Comparison of ENCODE assay signal across 8 mouse cellular contexts in genomic region chr4:135972556-135972906, GRCm38 (mm10). TPM values are rescaled to one million over a fixed set of nuclear protein-coding genes. Genes with fewer than 3 reads are reported as not detected.
DNase-seq lines count a peak whose midpoint lies in the region; ATAC-seq and TF ChIP-seq lines count a peak whose summit lies in the region.

Gene Lypla2, minus strand, starts transcription at chr4:135972626.

- DNase-seq in CD4-positive, CD25-positive, alpha-beta regulatory T cell, adult 2 months (ENCODE audit: low read depth, low spot score) = peak; percentile 79
- peak; percentile 77 for DNase-seq in brain, embryonic 18.5 days (ENCODE audit: low read depth, low spot score)
- peak; percentile 80 for DNase-seq in forebrain, embryonic 10.5 days (ENCODE audit: extremely low spot score, low spot score)
- peak; percentile 92 for DNase-seq in kidney, postnatal 14 days
- DNase-seq in liver, embryonic 14.5 days (ENCODE audit: low read depth in 3 of 3, low spot score in 3 of 3) = peak; percentile 55 to 67 (median 59)
- DNase-seq in neural tube, embryonic 11.5 days (ENCODE audit: low spot score) = peak; percentile 83
- peak; percentile 91 for DNase-seq in stomach, postnatal 0 days (ENCODE audit: low spot score)

- peaks cover 75% of the 10 kb centered on the region for H3K36me3 ChIP-seq in forebrain, embryonic 10.5 days (replicated peaks)
- peaks cover 63% of the 10 kb centered on the region for H3K36me3 ChIP-seq in heart, embryonic 14.5 days (ENCODE audit: control insufficient read depth, insufficient read depth, low read length)
- peaks cover 40% of the 10 kb centered on the region for H3K36me3 ChIP-seq in liver, embryonic 14.5 days (replicated peaks; ENCODE audit: control insufficient read depth, insufficient read depth, low read depth)
- H3K36me3 ChIP-seq in neural tube, embryonic 11.5 days (ENCODE audit: control insufficient read depth, insufficient read depth, low read length) = peaks cover 26% of the 10 kb centered on the region
- peaks cover 21% of the 10 kb centered on the region for H3K36me3 ChIP-seq in stomach, postnatal 0 days (ENCODE audit: control insufficient read depth, insufficient read depth, low read length)

- H3K9ac ChIP-seq in heart, embryonic 14.5 days (ENCODE audit: low read length) = peak within 1 kb of the TSS; percentile 96
- peak within 1 kb of the TSS; percentile 86 for H3K9ac ChIP-seq in liver, embryonic 14.5 days (replicated peaks)
- H3K9ac ChIP-seq in neural tube, embryonic 11.5 days (ENCODE audit: low read length) = peak within 1 kb of the TSS; percentile 89
- peak within 1 kb of the TSS; percentile 89 for H3K9ac ChIP-seq in stomach, postnatal 0 days (ENCODE audit: low read length)

- H3K27me3 ChIP-seq in forebrain, embryonic 10.5 days (ENCODE audit: poor library complexity, severe bottlenecking) = no peaks in the 10 kb centered on the region
- no peaks in the 10 kb centered on the region for H3K27me3 ChIP-seq in heart, embryonic 14.5 days (ENCODE audit: control insufficient read depth, insufficient read depth, low read length)
- no peaks in the 10 kb centered on the region for H3K27me3 ChIP-seq in liver, embryonic 14.5 days (ENCODE audit: control insufficient read depth, insufficient read depth, low read length)
- H3K27me3 ChIP-seq in neural tube, embryonic 11.5 days (ENCODE audit: control insufficient read depth, insufficient read depth, low read length) = no peaks in the 10 kb centered on the region
- H3K27me3 ChIP-seq in stomach, postnatal 0 days (ENCODE audit: control insufficient read depth, insufficient read depth, low read length) = no peaks in the 10 kb centered on the region

- peak within 1 kb of the TSS; percentile 93 for H3K27ac ChIP-seq in forebrain, embryonic 10.5 days
- H3K27ac ChIP-seq in heart, embryonic 14.5 days (replicated peaks in 1 of 2; ENCODE audit: control insufficient read depth in 1 of 2, insufficient read depth in 1 of 2, low read depth in 2 of 2, low read length in 2 of 2) = peak within 1 kb of the TSS; percentile 23 to 45; a peak in 3 of 4 replicates
- peak within 1 kb of the TSS; percentile 45 for H3K27ac ChIP-seq in liver, embryonic 14.5 days
- peak within 1 kb of the TSS; percentile 49; the same call in 1 of the 2 replicates for H3K27ac ChIP-seq in neural tube, embryonic 11.5 days (ENCODE audit: low read depth, low read length)
- peak within 1 kb of the TSS; percentile 84 for H3K27ac ChIP-seq in stomach, postnatal 0 days (replicated peaks)

- no peak for TF ChIP-seq CTCF in liver, embryonic 14.5 days (IDR thresholded peaks at IDR 0.05; ENCODE audit: low read depth)
- TF ChIP-seq CTCF in stomach, postnatal 0 days (IDR thresholded peaks at IDR 0.05; ENCODE audit: low read depth) = no peak; the same call in none of the 2 replicates

- peak within 1 kb of the TSS; percentile 93 for H3K4me2 ChIP-seq in heart, embryonic 14.5 days (ENCODE audit: low read length)
- H3K4me2 ChIP-seq in liver, embryonic 14.5 days (ENCODE audit: low read depth) = peak within 1 kb of the TSS; percentile 77
- H3K4me2 ChIP-seq in neural tube, embryonic 11.5 days (ENCODE audit: low read depth) = peak within 1 kb of the TSS; percentile 96
- peak within 1 kb of the TSS; percentile 93 for H3K4me2 ChIP-seq in stomach, postnatal 0 days (replicated peaks; ENCODE audit: low read depth)

- H3K4me3 ChIP-seq in forebrain, embryonic 10.5 days = peak within 1 kb of the TSS; percentile 100
- peak within 1 kb of the TSS; percentile 75 to 97 for H3K4me3 ChIP-seq in heart, embryonic 14.5 days (ENCODE audit: control insufficient read depth in 1 of 2, insufficient read depth in 1 of 2, low read depth in 1 of 2, low read length in 2 of 2)
- peak within 1 kb of the TSS; percentile 70 to 89 for H3K4me3 ChIP-seq in liver, embryonic 14.5 days (ENCODE audit: insufficient read depth in 1 of 2, low read depth in 2 of 2, low read length in 2 of 2)
- peak within 1 kb of the TSS; percentile 96 for H3K4me3 ChIP-seq in neural tube, embryonic 11.5 days (ENCODE audit: low read depth, low read length)
- H3K4me3 ChIP-seq in stomach, postnatal 0 days (ENCODE audit: low read depth, low read length) = peak within 1 kb of the TSS; percentile 95

- no peak for TF ChIP-seq EP300 in liver, embryonic 14.5 days (IDR thresholded peaks at IDR 0.05; ENCODE audit: low read depth)
- no peak for TF ChIP-seq EP300 in stomach, postnatal 0 days (optimal IDR thresholded peaks at IDR 0.05)

- ATAC-seq in heart, embryonic 14.5 days (ENCODE audit: insufficient number of reproducible peaks, insufficient read depth, low FRiP score, low read depth) = peak; percentile 60; the same call in 1 of the 2 replicates
- peak; percentile 73 for ATAC-seq in liver, embryonic 14.5 days (ENCODE audit: insufficient read depth)
- ATAC-seq in neural tube, embryonic 11.5 days (ENCODE audit: insufficient read depth, low FRiP score, low TSS enrichment) = peak; percentile 78
- ATAC-seq in stomach, postnatal 0 days (ENCODE audit: low FRiP score, low TSS enrichment) = peak; percentile 72

- under 1% methylated on average over 18 of the region's 19 CpGs for WGBS in forebrain, embryonic 10.5 days
- WGBS in heart, embryonic 14.5 days = 1% methylated on average over 19 of the region's 19 CpGs
- 2% methylated on average over 19 of the region's 19 CpGs for WGBS in liver, embryonic 14.5 days (ENCODE audit: insufficient replicate concordance)
- 1% methylated on average over 19 of the region's 19 CpGs for WGBS in neural tube, embryonic 11.5 days
- under 1% methylated on average over 18 of the region's 19 CpGs for WGBS in stomach, postnatal 0 days

- H3K4me1 ChIP-seq in forebrain, embryonic 10.5 days = peaks cover 35% of the 10 kb centered on the region
- peaks cover 11 to 12% of the 10 kb centered on the region in 2 experiments for H3K4me1 ChIP-seq in heart, embryonic 14.5 days (ENCODE audit: control insufficient read depth in 2 of 2, insufficient read depth in 2 of 2, low read length in 2 of 2)
- H3K4me1 ChIP-seq in liver, embryonic 14.5 days (replicated peaks; ENCODE audit: control insufficient read depth in 2 of 2, insufficient read depth in 2 of 2, low read length in 1 of 2) = peaks cover 9 to 13% of the 10 kb centered on the region in 2 experiments
- peaks cover 8% of the 10 kb centered on the region for H3K4me1 ChIP-seq in neural tube, embryonic 11.5 days (ENCODE audit: control insufficient read depth, insufficient read depth, low read length)
- H3K4me1 ChIP-seq in stomach, postnatal 0 days (replicated peaks; ENCODE audit: control insufficient read depth, insufficient read depth) = peaks cover 4% of the 10 kb centered on the region; the same call in 1 of the 2 replicates

- no peaks in the 10 kb centered on the region for H3K9me3 ChIP-seq in forebrain, embryonic 10.5 days
- H3K9me3 ChIP-seq in heart, embryonic 14.5 days (ENCODE audit: control insufficient read depth, low read length) = no peaks in the 10 kb centered on the region
- no peaks in the 10 kb centered on the region for H3K9me3 ChIP-seq in liver, embryonic 14.5 days (ENCODE audit: control insufficient read depth, low read length)
- H3K9me3 ChIP-seq in neural tube, embryonic 11.5 days (ENCODE audit: control insufficient read depth, low read length) = no peaks in the 10 kb centered on the region
- no peaks in the 10 kb centered on the region for H3K9me3 ChIP-seq in stomach, postnatal 0 days (ENCODE audit: control insufficient read depth, low read length)

RNA-seq across cellular contexts. Expression of gene Lypla2, which starts in this region (rescaled TPM):
- 204 and 210 TPM in 2 replicates for polyA plus RNA-seq in forebrain, embryonic 10.5 days (2016; fragmentation: Nextera tagmentation; extraction: Ambion mirVana)
- 65.5 and 67.7 TPM in 2 replicates for polyA plus RNA-seq in heart, embryonic 14.5 days (2014; fragmentation: Nextera tagmentation; extraction: Ambion mirVana)
- 26.5 and 29.2 TPM in 2 replicates for polyA plus RNA-seq in liver, embryonic 14.5 days (2012; rRNA removed)
- polyA plus RNA-seq in liver, embryonic 14.5 days (2014; fragmentation: Nextera tagmentation; extraction: Ambion mirVana) = 30.6 and 36.8 TPM in 2 replicates
- 161 and 171 TPM in 2 replicates for polyA plus RNA-seq in neural tube, embryonic 11.5 days (2014; fragmentation: Nextera tagmentation; extraction: Ambion mirVana)
- 88.6 and 89.6 TPM in 2 replicates for polyA plus RNA-seq in stomach, postnatal 0 days (2015; fragmentation: Nextera tagmentation; extraction: Ambion mirVana)

Comparison
In these comparisons a context has a peak if more than half of its experiments do, and no peak if none do; other contexts are left out.
1. Peak in every context shown above with its lines: DNase-seq, ATAC-seq, H3K4me3 ChIP-seq and H3K27ac ChIP-seq.
2. H3K27ac ChIP-seq: peak in every context shown above with its lines; median percentile 93 in forebrain, embryonic 10.5 days; 84 in stomach, postnatal 0 days; 49 in neural tube, embryonic 11.5 days; 45 in liver, embryonic 14.5 days; 34 in heart, embryonic 14.5 days.